9 mouse cellular contexts compared by ENCODE assay signal in genomic region chr3:27205068-27205467, GRCm38 (mm10). TPM values are rescaled to one million over a fixed set of nuclear protein-coding genes. Genes with fewer than 3 reads are reported as not detected.
DNase-seq lines count a peak whose midpoint lies in the region; ATAC-seq and TF ChIP-seq lines count a peak whose summit lies in the region.
"Had no signal": no experiment of that assay in that cellular context is flagged by ENCODE, and none has a peak within 500 bp of the region (broad histone marks: within the 10 kb centered on the region; RNA-seq: fewer than 3 reads in every experiment).

No protein-coding gene starts in this region.

- H3K9ac ChIP-seq in hindbrain, embryonic 16.5 days (ENCODE audit: low read depth, low read length) = no peak overlapping the region
- H3K9ac ChIP-seq in hindbrain, postnatal 0 days (replicated peaks; ENCODE audit: low read length) = no peak overlapping the region
- H3K9ac ChIP-seq in heart, postnatal 0 days (replicated peaks; ENCODE audit: low read depth, low read length) = no peak overlapping the region
- no peak overlapping the region for H3K9ac ChIP-seq in limb, embryonic 14.5 days (ENCODE audit: low read depth, low read length, severe bottlenecking)
- H3K9ac ChIP-seq: liver, embryonic 13.5 days had no signal

- H3K4me3 ChIP-seq in hindbrain, embryonic 16.5 days (ENCODE audit: low read length) = no peak overlapping the region
- H3K4me3 ChIP-seq in hindbrain, postnatal 0 days (ENCODE audit: low read length) = no peak overlapping the region
- no peak overlapping the region for H3K4me3 ChIP-seq in cortical plate, adult 2 months (ENCODE audit: insufficient read depth, low read length)
- H3K4me3 ChIP-seq in heart, postnatal 0 days (ENCODE audit: low read depth, low read length) = no peak overlapping the region
- no peak overlapping the region for H3K4me3 ChIP-seq in limb, embryonic 14.5 days (replicated peaks; ENCODE audit: low read length)
- H3K4me3 ChIP-seq: erythroblast, embryonic 14.5 days; liver, embryonic 13.5 days had no signal

- H3K4me2 ChIP-seq in hindbrain, embryonic 16.5 days (ENCODE audit: low read length) = no peak overlapping the region
- H3K4me2 ChIP-seq in hindbrain, postnatal 0 days (ENCODE audit: low read depth, low read length) = no peak overlapping the region
- no peak overlapping the region for H3K4me2 ChIP-seq in heart, postnatal 0 days (ENCODE audit: low read depth, low read length)
- no peak overlapping the region for H3K4me2 ChIP-seq in limb, embryonic 14.5 days (replicated peaks; ENCODE audit: low read depth, low read length, severe bottlenecking)
- H3K4me2 ChIP-seq: liver, embryonic 13.5 days had no signal

- no peaks in the 10 kb centered on the region for H3K27me3 ChIP-seq in hindbrain, embryonic 16.5 days (replicated peaks; ENCODE audit: control insufficient read depth, insufficient read depth, low read length)
- no peaks in the 10 kb centered on the region for H3K27me3 ChIP-seq in hindbrain, postnatal 0 days (ENCODE audit: insufficient read depth, low read length)
- no peaks in the 10 kb centered on the region for H3K27me3 ChIP-seq in heart, postnatal 0 days (ENCODE audit: control insufficient read depth, insufficient read depth, low read length)
- no peaks in the 10 kb centered on the region for H3K27me3 ChIP-seq in limb, embryonic 14.5 days (ENCODE audit: control insufficient read depth, insufficient read depth, low read length)
- H3K27me3 ChIP-seq: liver, embryonic 13.5 days had no signal

- 23% methylated on average over 5 of the region's 5 CpGs for WGBS in hindbrain, embryonic 16.5 days
- 23% methylated on average over 5 of the region's 5 CpGs for WGBS in hindbrain, postnatal 0 days
- 33% methylated on average over 5 of the region's 5 CpGs for WGBS in heart, postnatal 0 days
- WGBS in limb, embryonic 14.5 days = 13% methylated on average over 5 of the region's 5 CpGs

- DNase-seq in hindbrain, postnatal 0 days (ENCODE audit: low spot score) = no peak
- DNase-seq in heart, postnatal 0 days (ENCODE audit: low spot score) = no peak
- peak; percentile 16 for DNase-seq in limb, embryonic 14.5 days (ENCODE audit: low spot score)
- no peak for DNase-seq in thymus, postnatal 10 days (ENCODE audit: low spot score in 2 of 2)
- no peak for DNase-seq in thymus, adult 18-20 months
- DNase-seq: liver, embryonic 13.5 days had no signal

- H3K4me1 ChIP-seq in hindbrain, embryonic 16.5 days (ENCODE audit: control insufficient read depth, insufficient read depth, low read depth, low read length) = no peaks in the 10 kb centered on the region
- no peaks in the 10 kb centered on the region for H3K4me1 ChIP-seq in hindbrain, postnatal 0 days (ENCODE audit: insufficient read depth, low read length)
- H3K4me1 ChIP-seq in cortical plate, adult 2 months (ENCODE audit: control insufficient read depth, insufficient read depth, low read length) = peaks cover 3% of the 10 kb centered on the region; the same call in 1 of the 2 replicates
- peaks cover 25% of the 10 kb centered on the region for H3K4me1 ChIP-seq in heart, postnatal 0 days (ENCODE audit: control insufficient read depth, insufficient read depth)
- H3K4me1 ChIP-seq in limb, embryonic 14.5 days (ENCODE audit: control insufficient read depth, insufficient read depth, low read length) = peaks cover 9% of the 10 kb centered on the region; the same call in 1 of the 2 replicates

- no peak for TF ChIP-seq POLR2A in cortical plate, adult 2 months (IDR thresholded peaks at IDR 0.05; ENCODE audit: extremely low read depth, insufficient read depth, low read length)
- TF ChIP-seq POLR2A in limb, embryonic 14.5 days (IDR thresholded peaks at IDR 0.05; ENCODE audit: borderline replicate concordance, extremely low read depth, insufficient read depth, insufficient read length) = no peak

- no peak overlapping the region for H3K27ac ChIP-seq in hindbrain, embryonic 16.5 days (ENCODE audit: low read depth, low read length)
- H3K27ac ChIP-seq in hindbrain, postnatal 0 days = no peak overlapping the region; the same call in 1 of the 2 replicates
- H3K27ac ChIP-seq in cortical plate, adult 2 months (ENCODE audit: insufficient read depth, low read length) = peak overlapping the region; percentile 65; the same call in 1 of the 2 replicates
- peak overlapping the region; percentile 40 for H3K27ac ChIP-seq in heart, postnatal 0 days (ENCODE audit: low read depth)
- H3K27ac ChIP-seq in limb, embryonic 14.5 days (replicated peaks; ENCODE audit: low read depth, low read length) = 0 out of 2 replicates have a peak overlapping the region, but pooled peaks have one; percentile 50
- H3K27ac ChIP-seq: liver, embryonic 13.5 days had no signal

- 0 out of 2 replicates have a peak, but pooled peaks have one; percentile 7 for ATAC-seq in hindbrain, embryonic 16.5 days
- ATAC-seq in hindbrain, postnatal 0 days = no peak
- ATAC-seq in heart, postnatal 0 days (ENCODE audit: insufficient read depth, low read depth) = no peak
- ATAC-seq in limb, embryonic 14.5 days (ENCODE audit: low FRiP score, low read depth) = peak; percentile 44

- H3K36me3 ChIP-seq in hindbrain, embryonic 16.5 days (ENCODE audit: control insufficient read depth, insufficient read depth, low read length) = no peaks in the 10 kb centered on the region
- H3K36me3 ChIP-seq in hindbrain, postnatal 0 days (ENCODE audit: insufficient read depth, low read length) = no peaks in the 10 kb centered on the region
- 0 out of 2 replicates have a peak, but pooled peaks cover 13% of the 10 kb centered on the region for H3K36me3 ChIP-seq in heart, postnatal 0 days (replicated peaks; ENCODE audit: control insufficient read depth, insufficient read depth, low read length)
- H3K36me3 ChIP-seq in limb, embryonic 14.5 days (ENCODE audit: control insufficient read depth, insufficient read depth, low read length) = no peaks in the 10 kb centered on the region
- H3K36me3 ChIP-seq: liver, embryonic 13.5 days had no signal

- TF ChIP-seq EP300 in heart, postnatal 0 days (IDR thresholded peaks at IDR 0.05; ENCODE audit: low read depth) = no peak

- TF ChIP-seq CTCF in hindbrain, postnatal 0 days (IDR thresholded peaks at IDR 0.05; ENCODE audit: low read depth) = no peak
- TF ChIP-seq CTCF in cortical plate, adult 2 months (IDR thresholded peaks at IDR 0.05; ENCODE audit: extremely low read depth, insufficient read depth, low read length) = no peak
- no peak for TF ChIP-seq CTCF in heart, postnatal 0 days (IDR thresholded peaks at IDR 0.05; ENCODE audit: low read depth)

- no peaks in the 10 kb centered on the region for H3K9me3 ChIP-seq in hindbrain, embryonic 16.5 days (ENCODE audit: control insufficient read depth, low read length)
- H3K9me3 ChIP-seq in hindbrain, postnatal 0 days (ENCODE audit: low read length) = no peaks in the 10 kb centered on the region
- H3K9me3 ChIP-seq in heart, postnatal 0 days (replicated peaks; ENCODE audit: control insufficient read depth, low read length) = no peaks in the 10 kb centered on the region
- H3K9me3 ChIP-seq in limb, embryonic 14.5 days (ENCODE audit: control insufficient read depth, low read length) = no peaks in the 10 kb centered on the region
- H3K9me3 ChIP-seq: liver, embryonic 13.5 days had no signal

RNA-seq across cellular contexts. Expression of gene Nceh1, which starts 22.3 kb away (rescaled TPM):
- polyA plus RNA-seq in hindbrain, embryonic 16.5 days (2015; fragmentation: Nextera tagmentation; extraction: Ambion mirVana) = 18.6 and 25.1 TPM in 2 replicates
- 31.5 and 34.8 TPM in 2 replicates for total RNA-seq in hindbrain, postnatal 0 days (2014; rRNA removed)
- 35.7 and 36.1 TPM in 2 replicates for polyA plus RNA-seq in hindbrain, postnatal 0 days (2015; fragmentation: Nextera tagmentation; extraction: Ambion mirVana)
- 61.1 and 62.1 TPM in 2 replicates for polyA plus RNA-seq in cortical plate, adult 2 months (2012; rRNA removed)
- total RNA-seq in heart, postnatal 0 days (2014; rRNA removed; ENCODE audit: low replicate concordance) = 80.7 and 81.0 TPM in 2 replicates
- 51.6 and 67.7 TPM in 2 replicates for polyA plus RNA-seq in heart, postnatal 0 days (2015; fragmentation: Nextera tagmentation; extraction: Ambion mirVana)
- polyA plus RNA-seq in limb, embryonic 14.5 days (2012; rRNA removed) = 1.4 and 1.9 TPM in 2 replicates
- polyA plus RNA-seq in limb, embryonic 14.5 days (2014; fragmentation: Nextera tagmentation; extraction: Ambion mirVana) = 2.8 and 3.2 TPM in 2 replicates

RNA-seq across cellular contexts. Expression of gene Ect2, which starts 51.4 kb away (rescaled TPM):
- 10.5 and 12.1 TPM in 2 replicates for polyA plus RNA-seq in hindbrain, embryonic 16.5 days (2015; fragmentation: Nextera tagmentation; extraction: Ambion mirVana)
- total RNA-seq in hindbrain, postnatal 0 days (2014; rRNA removed) = 10.0 and 10.6 TPM in 2 replicates
- polyA plus RNA-seq in hindbrain, postnatal 0 days (2015; fragmentation: Nextera tagmentation; extraction: Ambion mirVana) = 6.3 and 7.8 TPM in 2 replicates
- polyA plus RNA-seq in cortical plate, adult 2 months (2012; rRNA removed) = 0.66 and 0.71 TPM in 2 replicates
- total RNA-seq in heart, postnatal 0 days (2014; rRNA removed; ENCODE audit: low replicate concordance) = 14.7 and 23.0 TPM in 2 replicates
- polyA plus RNA-seq in heart, postnatal 0 days (2015; fragmentation: Nextera tagmentation; extraction: Ambion mirVana) = 7.9 and 8.6 TPM in 2 replicates
- polyA plus RNA-seq in limb, embryonic 14.5 days (2012; rRNA removed) = 19.3 and 21.4 TPM in 2 replicates
- 33.8 and 40.6 TPM in 2 replicates for polyA plus RNA-seq in limb, embryonic 14.5 days (2014; fragmentation: Nextera tagmentation; extraction: Ambion mirVana)

Comparison
In these comparisons a context has a peak if more than half of its experiments do, and no peak if none do; other contexts are left out.
1. ATAC-seq: peak in hindbrain, embryonic 16.5 days (single experiment) and limb, embryonic 14.5 days (single experiment); none in hindbrain, postnatal 0 days (single experiment) and heart, postnatal 0 days (single experiment).
2. H3K27ac ChIP-seq: peak in cortical plate, adult 2 months (single experiment), heart, postnatal 0 days (single experiment) and limb, embryonic 14.5 days (single experiment); none in hindbrain, embryonic 16.5 days (single experiment) and hindbrain, postnatal 0 days (single experiment).